Mouse (Mus musculus) embryonic fibroblast, embryonic 13.5 days (primary cell): ENCODE measurements around the gene Aco2.

Source experiments
- CTCF ChIP-seq: IDR thresholded peaks from 2 replicates; pipeline ENCODE4 v1.5.1; 2011; ENCODE audit warnings: mild to moderate bottlenecking, control low read depth, low read length, moderate library complexity, borderline replicate concordance; ENCODE audit not compliant: insufficient read depth
- POLR2A ChIP-seq: IDR thresholded peaks from 2 replicates; pipeline ENCODE4 v1.6.1; 2011; ENCODE audit warnings: low read depth, mild to moderate bottlenecking, control low read depth, low read length, moderate library complexity

GRCm38 (mm10) chr15:81917621-81918463 is 45.7 kb downstream of the Aco2 start:
- peak; percentile 99 for TF ChIP-seq CTCF
- no peak for TF ChIP-seq POLR2A
